Mouse (Mus musculus) brain, adult 2 months (tissue): ENCODE measurements at regions not wholly inside any gene's neighbourhood (a gene's known extent, or its start where the extent isn't known, plus 50 kb on each side); places are given as distances from the start of the nearest gene placed in this dataset.

Experiments
- DNase-seq: peaks from one replicate; pipeline ENCODE4 v3.0.0; 2011; ENCODE audit warnings: low read depth, low spot score

DNA sequence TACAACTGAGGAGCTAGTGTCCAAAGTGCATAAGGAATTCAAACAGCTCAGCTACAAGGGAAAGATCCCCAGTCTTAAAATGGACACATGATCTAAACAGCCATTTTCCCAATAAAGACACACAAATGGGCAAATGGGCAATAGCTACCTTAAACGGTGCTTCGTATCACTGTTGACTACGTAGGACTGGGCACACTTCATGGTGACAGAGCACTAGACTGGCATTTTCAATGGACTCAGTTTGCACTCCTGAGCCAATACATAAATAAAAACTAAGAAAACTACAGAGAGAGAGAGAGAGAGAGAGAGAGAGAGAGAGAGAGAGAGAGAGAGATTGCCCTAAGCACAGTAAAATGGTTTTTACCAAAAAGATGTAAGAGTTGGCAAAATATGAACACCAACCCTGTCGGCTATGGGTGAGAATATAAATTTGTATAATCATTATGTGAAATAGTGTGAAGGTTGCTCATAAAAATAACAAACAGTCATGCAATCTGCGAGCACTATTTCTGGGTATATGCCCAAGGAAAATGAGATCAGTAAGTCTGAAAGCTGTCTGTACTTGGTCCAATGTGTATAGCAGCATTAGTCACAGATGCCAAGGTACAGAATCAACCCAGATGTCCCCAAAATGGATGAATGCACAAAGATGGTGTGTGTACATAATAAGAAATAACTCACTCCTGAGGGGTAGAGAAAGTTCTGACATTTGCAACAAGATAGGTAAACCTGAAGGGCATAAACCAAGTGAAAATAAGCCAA lies 312.9 kb upstream of the Clec14a start:
- peak; percentile 29 for DNase-seq

DNA sequence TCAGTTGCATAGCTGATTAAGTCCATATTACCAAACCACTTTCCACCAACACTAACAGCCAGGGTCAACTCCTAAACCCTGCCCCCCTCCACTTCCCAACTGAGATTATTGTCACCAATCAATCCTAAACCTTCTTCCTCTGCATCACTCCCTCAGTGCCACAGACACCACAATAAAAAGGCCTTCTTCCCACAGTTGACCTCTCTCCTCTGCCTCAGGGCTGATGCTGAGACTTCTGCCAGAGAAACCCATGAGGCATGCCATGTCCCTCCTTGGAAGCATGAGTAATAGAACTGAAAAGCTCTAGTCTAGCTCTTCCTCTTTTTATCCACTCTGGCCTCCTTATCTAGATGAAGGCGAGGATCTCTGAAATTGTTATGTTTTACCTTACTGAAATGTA lies 300.0 kb upstream of the Clec14a start:
- no peak for DNase-seq

GRCm38 (mm10) chr12:58560840-58561239 lies 291.8 kb upstream of the Clec14a start:
- no peak for DNase-seq

DNA sequence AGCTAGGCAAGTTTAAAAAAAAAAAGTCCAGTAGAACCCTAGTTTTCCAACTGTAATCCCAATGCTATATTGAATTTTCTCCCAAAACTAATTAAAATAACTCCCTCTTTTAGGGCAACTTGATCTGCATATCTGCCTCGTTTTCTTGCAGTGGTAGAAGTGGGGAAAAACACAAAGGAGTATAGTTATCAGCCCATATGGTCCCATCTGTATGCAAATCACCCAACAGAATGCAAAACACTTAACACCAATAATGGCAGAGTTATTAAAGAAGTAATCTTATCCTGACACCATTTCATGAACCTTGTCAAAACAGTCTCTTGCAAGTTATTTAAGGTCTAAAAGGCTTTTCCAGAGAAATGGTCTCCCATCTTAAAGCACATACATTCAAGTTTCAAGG lies 290.7 kb upstream of the Clec14a start:
- DNase-seq = no peak

GRCm38 (mm10) chr12:58557261-58557660 lies 288.2 kb upstream of the Clec14a start:
- no peak for DNase-seq

GRCm38 (mm10) chr12:58556741-58557140 lies 287.7 kb upstream of the Clec14a start:
- no peak for DNase-seq

DNA sequence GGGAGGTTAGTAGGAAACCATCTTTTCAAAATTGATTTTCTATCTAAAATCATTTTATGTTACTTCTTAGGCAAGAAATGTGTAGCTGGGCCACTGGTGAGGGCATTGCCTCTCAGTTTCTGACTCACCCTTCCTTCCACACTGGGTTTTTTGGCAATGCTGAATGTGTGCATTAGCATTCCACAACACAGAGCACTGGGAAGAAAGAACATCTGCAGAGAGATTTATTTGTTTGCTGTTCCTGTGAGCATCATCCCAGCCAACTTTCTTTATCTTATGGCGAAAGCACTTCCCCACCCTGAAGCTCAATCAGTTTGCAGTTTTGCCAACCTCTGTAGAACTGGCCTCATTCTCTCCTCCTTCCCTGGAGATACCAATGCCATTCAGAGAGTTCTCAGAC lies 287.0 kb upstream of the Clec14a start:
- peak; percentile 30 for DNase-seq

DNA sequence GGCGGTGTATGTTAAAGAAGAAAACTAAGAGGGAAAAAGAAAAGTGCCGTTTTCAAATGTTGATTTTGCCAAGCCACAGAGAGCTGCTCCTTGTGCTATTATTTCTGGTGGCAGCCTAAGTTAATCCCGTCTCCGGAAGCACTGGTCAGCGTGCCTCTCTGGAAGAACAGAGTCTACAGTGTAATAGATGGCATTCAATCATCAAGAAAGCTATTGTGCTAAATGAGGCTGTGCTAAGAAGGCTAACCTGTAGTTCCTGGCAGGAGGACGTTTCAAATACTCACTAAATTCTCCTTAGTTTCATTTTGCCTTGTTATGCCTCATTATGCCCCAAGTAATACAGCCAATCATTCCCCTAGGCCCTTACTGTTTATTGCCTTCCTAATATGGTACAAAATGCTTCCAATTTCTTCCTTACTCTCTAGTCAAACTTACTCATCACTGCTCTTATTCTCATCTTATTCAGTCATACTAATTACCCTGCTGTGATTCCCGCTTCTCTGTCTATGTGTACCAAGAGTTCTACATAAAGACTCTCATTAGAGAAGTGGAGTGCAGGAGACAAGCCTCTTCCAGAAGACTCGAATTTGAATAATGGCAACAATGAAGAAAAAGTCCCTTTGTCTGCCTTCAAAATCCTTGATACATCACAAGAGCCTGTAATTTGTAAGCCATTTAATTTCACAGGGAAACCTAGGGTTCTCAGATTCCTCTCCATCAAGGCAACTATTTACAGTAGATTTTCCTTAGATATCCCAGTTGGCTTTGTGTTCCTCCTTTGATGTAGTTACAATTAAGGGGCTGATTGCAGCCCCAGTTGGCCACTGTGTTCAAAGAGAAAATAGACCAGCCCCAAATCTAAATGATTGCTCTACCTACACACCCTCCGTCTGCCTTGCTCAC lies 282.0 kb upstream of the Clec14a start:
- no peak for DNase-seq

DNA sequence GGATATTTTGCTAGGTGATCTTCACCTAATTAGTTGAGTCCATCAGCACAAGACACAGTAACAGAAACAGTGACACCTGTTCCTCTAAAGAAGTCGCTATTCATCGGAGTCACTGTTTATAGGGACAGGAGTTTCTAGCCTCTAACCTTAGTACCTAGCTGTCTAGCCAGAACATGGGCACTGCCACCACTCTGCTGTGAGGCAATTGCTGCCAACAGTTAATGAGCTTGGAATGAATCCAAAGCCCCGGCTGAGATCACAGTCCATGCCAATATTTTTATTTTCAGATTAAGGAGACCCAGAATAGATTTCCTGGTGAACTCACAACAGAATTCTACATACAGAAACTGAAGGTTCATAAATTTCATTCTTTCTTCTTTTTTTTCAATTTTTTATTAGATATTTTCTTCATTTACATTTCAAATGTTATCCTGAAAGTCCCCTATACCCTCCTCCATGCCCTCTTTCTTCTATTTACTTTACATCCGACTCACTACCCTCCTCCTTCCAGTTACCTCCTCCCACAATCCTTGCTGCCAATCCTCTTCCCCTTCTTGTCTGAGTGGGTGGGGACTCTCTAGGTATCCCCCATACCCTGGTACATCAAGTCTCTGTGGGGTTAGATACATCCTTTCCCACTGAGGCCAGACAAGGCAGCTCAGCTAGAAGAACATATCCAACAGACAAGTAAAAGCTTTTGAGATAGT lies 276.9 kb upstream of the Clec14a start:
- DNase-seq = no peak

- DNase-seq = peak; percentile 67
Measured at GRCm38 (mm10) chr12:58544862-58545261, 275.8 kb upstream of the Clec14a start.

DNA sequence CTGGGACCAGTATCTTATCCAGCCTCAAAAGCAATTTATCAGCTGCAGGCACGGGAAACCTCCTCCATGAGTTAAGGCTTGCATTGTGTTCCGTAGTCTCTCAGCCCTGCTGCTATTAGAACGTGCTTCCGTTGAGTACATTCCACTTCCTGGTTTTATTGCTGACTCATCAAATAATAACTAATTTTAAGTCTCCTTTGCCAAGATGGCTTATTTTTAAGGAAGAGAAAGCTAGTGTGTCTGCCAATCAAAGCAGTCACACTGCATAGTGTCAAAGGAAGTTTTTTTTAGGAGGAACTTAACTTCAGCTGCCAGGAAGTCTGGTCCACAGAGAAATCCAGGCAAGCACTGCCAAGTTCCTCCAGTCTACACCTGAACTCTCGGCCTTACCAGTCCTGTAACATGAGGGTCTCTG lies 269.2 kb upstream of the Clec14a start:
- DNase-seq = peak; percentile 11

DNA sequence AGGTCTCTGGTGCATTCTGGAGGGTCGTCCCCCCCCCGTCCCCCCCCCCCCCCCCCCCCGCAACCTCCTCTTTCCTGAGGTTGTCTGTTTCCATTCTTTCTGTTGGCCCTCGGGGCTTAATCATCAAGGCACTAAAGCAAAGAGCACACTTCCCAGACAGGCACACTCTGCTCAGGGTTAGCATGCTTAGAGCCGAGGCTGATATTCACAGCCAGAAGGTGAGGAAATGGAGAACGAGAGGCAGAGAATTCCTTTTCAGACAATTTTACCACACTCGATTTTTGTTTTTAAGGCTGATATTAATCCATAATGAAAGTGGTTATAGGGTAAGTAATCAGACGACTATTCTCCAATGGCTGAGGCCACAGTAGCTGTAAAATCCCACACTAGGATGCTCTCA lies 268.7 kb upstream of the Clec14a start:
- no peak for DNase-seq

DNA sequence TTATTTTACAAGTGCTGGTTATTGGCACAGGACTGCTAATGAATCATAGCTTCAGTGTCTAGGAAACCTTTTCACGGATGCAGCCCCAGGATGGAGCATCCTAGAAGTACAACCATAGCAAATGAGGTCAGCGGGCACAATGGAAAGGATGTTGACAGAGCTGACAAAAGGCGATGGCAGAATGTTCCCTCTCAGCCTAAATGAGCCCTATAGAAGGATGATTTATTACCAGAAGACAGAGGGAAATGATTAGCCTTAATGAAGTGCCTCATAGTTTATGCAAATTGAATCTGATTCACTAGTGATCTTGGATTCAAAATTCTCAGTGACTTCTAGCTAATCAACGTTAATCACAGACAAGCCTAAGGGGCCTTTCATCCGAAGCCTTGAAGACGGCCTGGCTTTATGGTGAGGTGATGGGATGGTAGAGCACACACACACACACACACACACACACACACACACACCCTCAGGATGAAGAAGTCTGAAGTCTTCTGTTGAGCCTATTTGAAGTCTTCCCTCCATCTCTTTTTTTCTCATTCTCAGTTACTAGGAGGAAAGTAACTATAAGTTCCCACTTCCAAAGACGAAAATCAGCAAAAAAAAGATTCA lies 267.4 kb upstream of the Clec14a start:
- no peak for DNase-seq

- no peak for DNase-seq
Measured at GRCm38 (mm10) chr12:58530306-58530705, 261.2 kb upstream of the Clec14a start.

- DNase-seq = peak; percentile 30
Measured at GRCm38 (mm10) chr12:58516800-58517199, 247.7 kb upstream of the Clec14a start.

GRCm38 (mm10) chr12:58513951-58514350 lies 244.9 kb upstream of the Clec14a start:
- DNase-seq = peak; percentile 84

- peak; percentile 16 for DNase-seq
Measured at GRCm38 (mm10) chr12:58512645-58513044, 243.6 kb upstream of the Clec14a start.

DNA sequence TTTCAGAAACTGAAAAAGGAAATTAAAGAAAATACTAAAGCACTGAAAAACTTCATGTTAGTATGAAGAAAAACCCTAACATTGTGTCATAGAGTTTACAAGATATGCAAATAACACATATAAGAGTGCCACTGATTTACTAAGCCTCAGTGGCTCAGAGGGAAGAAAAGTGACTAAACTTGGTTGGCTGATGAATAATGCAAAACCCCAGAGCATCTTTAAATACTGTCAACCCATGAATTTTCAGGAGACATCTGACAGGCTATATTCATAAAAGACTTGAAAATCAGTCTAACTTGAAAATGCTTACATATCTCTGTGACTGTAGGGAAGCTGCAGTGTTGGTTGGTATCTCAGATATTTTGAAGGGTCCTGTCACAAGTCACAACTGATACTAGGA lies 235.2 kb upstream of the Clec14a start:
- DNase-seq = peak; percentile 32

- no peak for DNase-seq
Measured at GRCm38 (mm10) chr12:58474181-58474580, 205.1 kb upstream of the Clec14a start.

DNA sequence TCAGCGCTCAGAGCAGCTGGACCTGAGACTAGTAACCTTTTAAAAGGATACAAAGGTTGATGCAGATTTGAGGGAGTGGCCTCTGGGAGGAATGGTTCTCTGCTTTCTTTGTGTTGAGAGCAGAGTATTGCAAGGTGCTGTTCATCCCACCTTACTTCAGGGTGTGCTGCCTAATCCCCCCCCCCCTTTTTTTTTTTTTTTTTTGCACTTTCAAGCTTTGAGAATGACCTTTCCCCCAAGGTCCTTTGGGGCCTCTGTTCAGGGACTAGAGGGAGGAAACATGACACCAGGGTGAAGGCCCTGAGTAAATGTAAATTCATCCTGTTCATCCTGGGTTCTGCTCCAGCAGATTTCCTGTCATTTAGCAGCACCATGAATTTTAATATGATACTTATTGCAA lies 204.4 kb upstream of the Clec14a start:
- DNase-seq = no peak

- no peak for DNase-seq
Measured at GRCm38 (mm10) chr12:58460465-58460864, 191.4 kb upstream of the Clec14a start.

- DNase-seq = peak; percentile 70
Measured at GRCm38 (mm10) chr12:58454828-58455227, 185.7 kb upstream of the Clec14a start.
